Mouse (Mus musculus): Measurements from ENCODE around the gene Cpsf7.

Gene Cpsf7

GRCm38 (mm10) chr19:10525106-10525901 is at the start of gene Cpsf7:
Cpsf7 (plus strand) TSS chr19:10525266.
- peak; percentile 97 for DNase-seq (ENCODE audit: low read depth, low spot score)

- DNase-seq (ENCODE audit: low read depth, low spot score): no peak
Observed at GRCm38 (mm10) chr19:10479541-10479940, 45.5 kb upstream of the Cpsf7 start.

GRCm38 (mm10) chr19:10482703-10483102 is 42.4 kb upstream of the Cpsf7 start, which contains the start of gene Ppp1r32:
Ppp1r32 (minus strand) TSS chr19:10482928.
- no peak for DNase-seq (ENCODE audit: low read depth, low spot score)

- DNase-seq (ENCODE audit: low read depth, low spot score): peak; percentile 64
Observed at GRCm38 (mm10) chr19:10486264-10486738, 38.8 kb upstream of the Cpsf7 start.

- no peak for DNase-seq (ENCODE audit: low read depth, low spot score)
Observed at GRCm38 (mm10) chr19:10495670-10496069, 29.4 kb upstream of the Cpsf7 start.

- no peak for DNase-seq (ENCODE audit: low read depth, low spot score)
Observed at GRCm38 (mm10) chr19:10496976-10497375, 28.1 kb upstream of the Cpsf7 start.

GRCm38 (mm10) chr19:10497512-10498160 is 27.4 kb upstream of the Cpsf7 start:
- no peak for DNase-seq (ENCODE audit: low read depth, low spot score)

- no peak for DNase-seq (ENCODE audit: low read depth, low spot score)
Observed at GRCm38 (mm10) chr19:10500581-10500980, 24.5 kb upstream of the Cpsf7 start.

- peak; percentile 69 for DNase-seq (ENCODE audit: low read depth, low spot score)
Observed at GRCm38 (mm10) chr19:10502571-10502970, 22.5 kb upstream of the Cpsf7 start.

GRCm38 (mm10) chr19:10510759-10511330 is 14.2 kb upstream of the Cpsf7 start:
- no peak for DNase-seq (ENCODE audit: low read depth, low spot score)

GRCm38 (mm10) chr19:10520355-10520754 is 4.7 kb upstream of the Cpsf7 start:
- peak; percentile 66 for DNase-seq (ENCODE audit: low read depth, low spot score)

GRCm38 (mm10) chr19:10521926-10522325 is 3.1 kb upstream of the Cpsf7 start:
- peak; percentile 80 for DNase-seq (ENCODE audit: low read depth, low spot score)

- peak; percentile 57 for DNase-seq (ENCODE audit: low read depth, low spot score)
Observed at GRCm38 (mm10) chr19:10523483-10524080, 1.5 kb upstream of the Cpsf7 start.

- DNase-seq (ENCODE audit: low read depth, low spot score): no peak
Observed at GRCm38 (mm10) chr19:10524784-10525105, 321 bp upstream of the Cpsf7 start.

- peak; percentile 66 for DNase-seq (ENCODE audit: low read depth, low spot score)
Observed at GRCm38 (mm10) chr19:10525910-10526309, 844 bp downstream of the Cpsf7 start, which contains the start of gene Sdhaf2. Sdhaf2 (minus strand) TSS chr19:10526142.

GRCm38 (mm10) chr19:10530082-10530481 is 5.0 kb downstream of the Cpsf7 start:
- DNase-seq (ENCODE audit: low read depth, low spot score): peak; percentile 37

- no peak for DNase-seq (ENCODE audit: low read depth, low spot score)
Observed at GRCm38 (mm10) chr19:10539454-10539853, 14.4 kb downstream of the Cpsf7 start.

GRCm38 (mm10) chr19:10555624-10556510 is 30.8 kb downstream of the Cpsf7 start, which contains the start of gene Tmem216:
Tmem216 (minus strand) TSS chr19:10556238.
- DNase-seq (ENCODE audit: low read depth, low spot score): peak; percentile 88

GRCm38 (mm10) chr19:10557001-10557400 is 31.9 kb downstream of the Cpsf7 start:
- DNase-seq (ENCODE audit: low read depth, low spot score): no peak

GRCm38 (mm10) chr19:10557430-10557829 is 32.4 kb downstream of the Cpsf7 start:
- no peak for DNase-seq (ENCODE audit: low read depth, low spot score)

- DNase-seq (ENCODE audit: low read depth, low spot score): peak; percentile 42
Observed at GRCm38 (mm10) chr19:10557837-10558375, 32.8 kb downstream of the Cpsf7 start.
